Mouse (Mus musculus): Measurements from ENCODE around the gene Rpap2. TPM values are rescaled to one million over a fixed set of nuclear protein-coding genes. Genes with fewer than 3 reads are reported as not detected.

Gene Rpap2
- total and polyA plus RNA-seq, 3 experiments = 10.8 to 13.8 TPM; not detected in 1

DNA sequence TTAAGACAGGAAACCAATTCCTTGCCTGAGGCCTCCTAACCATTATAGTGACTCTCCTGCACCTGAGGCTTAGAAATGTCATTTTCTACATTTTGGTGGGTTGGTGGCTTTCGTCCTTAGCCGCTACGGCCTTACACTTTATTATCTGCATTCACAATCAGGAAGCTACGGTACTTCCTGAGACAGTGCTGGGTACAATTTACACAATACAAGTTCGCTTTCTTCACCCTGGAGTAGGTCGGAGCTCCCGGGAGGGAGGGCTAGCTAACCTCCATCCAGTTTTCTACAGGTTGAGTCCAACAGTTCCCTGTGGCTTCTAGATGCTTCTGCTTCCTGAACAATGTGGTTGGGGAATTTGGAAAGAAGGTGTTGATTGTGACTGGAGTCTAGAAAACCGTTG is 101.7 kb downstream of the Rpap2 start:
- Histone ChIP-seq H3K4me1 (ENCODE audit: control insufficient read depth in 1 of 2, insufficient read depth in 2 of 2, low read length in 2 of 2) (peaks cover 3 to 14% of the 10 kb centered on the region in 2 experiments), H3K9me3 (replicated peaks; ENCODE audit: insufficient read depth, low read length) (no peaks in the 10 kb centered on the region), H3K79me2 (ENCODE audit: control insufficient read depth, insufficient read depth, low read length, poor library complexity) (no peaks in the 10 kb centered on the region), H3K36me3 (ENCODE audit: control insufficient read depth in 1 of 2, insufficient read depth in 2 of 2, low read length in 2 of 2) (no peaks in the 10 kb centered on the region; a peak in 1 of 4 replicates), H3K27ac (ENCODE audit: control insufficient read depth, low read depth, low read length) (no peak overlapping the region), H3K4me3 (ENCODE audit: control insufficient read depth in 1 of 2, insufficient read depth in 1 of 2, low read depth in 2 of 2, low read length in 2 of 2) (no peak overlapping the region), H3K9ac (ENCODE audit: control insufficient read depth, low read depth, low read length, poor library complexity, severe bottlenecking) (no peak overlapping the region), H3K27me3 (ENCODE audit: control insufficient read depth in 1 of 2, insufficient read depth in 2 of 2, low read length in 2 of 2) (peaks cover 0 to 3% of the 10 kb centered on the region in 2 experiments; a peak in 1 of 4 replicates)
- TF ChIP-seq CHD2 (IDR thresholded peaks at IDR 0.05; ENCODE audit: low read length) (no peak), POLR2A (IDR thresholded peaks at IDR 0.05; ENCODE audit: control insufficient read depth in 1 of 2, insufficient read depth in 1 of 2, low read depth in 1 of 2, low read length in 2 of 2, poor library complexity in 1 of 2) (no peak), GATA1 (IDR thresholded peaks at IDR 0.05; ENCODE audit: low read depth, low read length) (no peak)
- DNase-seq (ENCODE audit: low read depth, low spot score) = no peak

DNA sequence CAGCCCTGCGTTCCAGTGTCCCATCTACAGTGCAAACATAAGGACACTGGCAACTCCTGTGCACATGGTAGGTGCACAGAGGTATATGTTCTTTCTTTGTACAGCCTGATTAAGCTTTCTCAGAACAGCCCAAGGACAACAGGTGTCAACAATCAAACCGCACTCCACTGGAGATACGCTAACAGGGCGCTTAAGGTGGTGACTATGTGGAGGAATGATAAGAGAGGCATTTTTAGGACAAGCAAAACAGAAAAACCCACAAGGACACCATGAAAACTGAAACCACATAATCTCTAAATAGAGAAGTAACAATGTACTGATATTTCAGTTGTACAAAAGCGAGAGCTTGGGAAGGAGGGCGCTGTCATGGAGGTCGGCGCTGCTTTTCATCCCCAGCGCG is 103.7 kb downstream of the Rpap2 start:
- Histone ChIP-seq H3K27ac (ENCODE audit: control insufficient read depth, low read depth, low read length) (no peak overlapping the region), H3K4me3 (ENCODE audit: control insufficient read depth in 1 of 2, insufficient read depth in 1 of 2, low read depth in 2 of 2, low read length in 2 of 2) (peak overlapping the region in 1 of 2 experiments; percentile 38; a peak in 2 of 4 replicates), H3K27me3 (ENCODE audit: control insufficient read depth in 1 of 2, insufficient read depth in 2 of 2, low read length in 2 of 2) (peaks cover 0 to 3% of the 10 kb centered on the region in 2 experiments; a peak in 1 of 4 replicates), H3K79me2 (ENCODE audit: control insufficient read depth, insufficient read depth, low read length, poor library complexity) (no peaks in the 10 kb centered on the region), H3K9me3 (replicated peaks; ENCODE audit: insufficient read depth, low read length) (no peaks in the 10 kb centered on the region), H3K9ac (ENCODE audit: control insufficient read depth, low read depth, low read length, poor library complexity, severe bottlenecking) (no peak overlapping the region), H3K36me3 (ENCODE audit: control insufficient read depth in 1 of 2, insufficient read depth in 2 of 2, low read length in 2 of 2) (no peaks in the 10 kb centered on the region; a peak in 1 of 4 replicates), H3K4me1 (ENCODE audit: control insufficient read depth in 1 of 2, insufficient read depth in 2 of 2, low read length in 2 of 2) (peaks cover 3 to 14% of the 10 kb centered on the region in 2 experiments)
- peak; percentile 77 for DNase-seq (ENCODE audit: low read depth, low spot score)
- TF ChIP-seq E2F4 (IDR thresholded peaks at IDR 0.05; ENCODE audit: borderline replicate concordance, low read depth, low read length) = no peak
- TF ChIP-seq MEF2A (IDR thresholded peaks at IDR 0.05; ENCODE audit: extremely low read depth, insufficient replicate concordance, low read depth, low read length, poor library complexity, severe bottlenecking) = peak; percentile 57; the same call in 1 of the 2 replicates
- no peak for TF ChIP-seq POLR2AphosphoS5 (IDR thresholded peaks at IDR 0.05; ENCODE audit: borderline replicate concordance, low read depth, low read length)
- no peak for TF ChIP-seq NRF1 (IDR thresholded peaks at IDR 0.05; ENCODE audit: insufficient read depth, low read depth, low read length, poor library complexity, severe bottlenecking)
- no peak for TF ChIP-seq ZNF384 (IDR thresholded peaks at IDR 0.05; ENCODE audit: low read depth, low read length)
- no peak for TF ChIP-seq UBTF (IDR thresholded peaks at IDR 0.05; ENCODE audit: borderline replicate concordance, insufficient read depth, low read depth, low read length)
- 0 out of 6 replicates have a peak, but pooled peaks of 1 of the 3 experiments have one; percentile 6 for TF ChIP-seq CTCF (IDR thresholded peaks at IDR 0.05 in 2 of 3, conservative IDR thresholded peaks at IDR 0.05 in 1 of 3; ENCODE audit: control insufficient read depth in 1 of 3, insufficient read depth in 1 of 3, low read depth in 2 of 3, low read length in 3 of 3, poor library complexity in 1 of 3, severe bottlenecking in 1 of 3)
- TF ChIP-seq ZC3H11A (IDR thresholded peaks at IDR 0.05; ENCODE audit: low read depth, low read length) = no peak
- peak; percentile 93 for TF ChIP-seq RCOR1 (IDR thresholded peaks at IDR 0.05; ENCODE audit: low read depth, low read length)
- peak; percentile 88 for TF ChIP-seq TAL1 (IDR thresholded peaks at IDR 0.05; ENCODE audit: low read length)
- no peak for TF ChIP-seq POLR2AphosphoS2 (IDR thresholded peaks at IDR 0.05; ENCODE audit: low read length)
- peak; percentile 88 for TF ChIP-seq GATA1 (IDR thresholded peaks at IDR 0.05; ENCODE audit: low read depth, low read length)
- TF ChIP-seq KAT2A (conservative IDR thresholded peaks at IDR 0.05; ENCODE audit: low read depth, low read length) = no peak
- no peak for TF ChIP-seq ELF1 (IDR thresholded peaks at IDR 0.05; ENCODE audit: low read depth, low read length)
- TF ChIP-seq BHLHE40 (IDR thresholded peaks at IDR 0.05; ENCODE audit: borderline replicate concordance, low read depth, low read length) = 0 out of 2 replicates have a peak, but pooled peaks have one; percentile 65
- TF ChIP-seq EP300 (IDR thresholded peaks at IDR 0.05; ENCODE audit: low read depth in 1 of 2, low read length in 2 of 2) = peak; percentile 86 to 92
- no peak for TF ChIP-seq USF1 (IDR thresholded peaks at IDR 0.05; ENCODE audit: low read depth, low read length)
- no peak for TF ChIP-seq MAX (IDR thresholded peaks at IDR 0.05; ENCODE audit: low read length)
- 0 out of 2 replicates have a peak, but pooled peaks have one; percentile 20 for TF ChIP-seq MAZ (IDR thresholded peaks at IDR 0.05; ENCODE audit: low read depth, low read length)
- 0 out of 2 replicates have a peak, but pooled peaks have one; percentile 65 for TF ChIP-seq MAFK (IDR thresholded peaks at IDR 0.05; ENCODE audit: borderline replicate concordance, low read depth, low read length)
- TF ChIP-seq ZKSCAN1 (IDR thresholded peaks at IDR 0.05; ENCODE audit: low read depth, low read length) = no peak
- peak; percentile 62 for TF ChIP-seq SIN3A (IDR thresholded peaks at IDR 0.05; ENCODE audit: low read length)
- no peak for TF ChIP-seq CHD2 (IDR thresholded peaks at IDR 0.05; ENCODE audit: low read length)
- peak; percentile 92 for TF ChIP-seq TCF12 (IDR thresholded peaks at IDR 0.05; ENCODE audit: low read depth, low read length)
- no peak for TF ChIP-seq CHD1 (IDR thresholded peaks at IDR 0.05; ENCODE audit: low read depth, low read length)
- TF ChIP-seq ZMIZ1 (IDR thresholded peaks at IDR 0.05; ENCODE audit: low read depth, low read length) = no peak
- no peak for TF ChIP-seq USF2 (IDR thresholded peaks at IDR 0.05; ENCODE audit: borderline replicate concordance in 1 of 2, insufficient read depth in 1 of 2, low read depth in 1 of 2, low read length in 2 of 2)
- no peak for TF ChIP-seq JUND (IDR thresholded peaks at IDR 0.05; ENCODE audit: low read depth, low read length)
- TF ChIP-seq MYC (IDR thresholded peaks at IDR 0.05; ENCODE audit: low read depth, low read length) = no peak

Measured in MEL (cell line).